Mouse (Mus musculus): ENCODE measurements at regions not wholly inside any gene's neighbourhood (a gene's known extent, or its start where the extent isn't known, plus 50 kb on each side); places are given as distances from the start of the nearest gene placed in this dataset.

GRCm38 (mm10) chr8:25441057-25441441 lies 616.9 kb upstream of the Adam5 start:
- H3K4me1 ChIP-seq, result peaks cover 44% of the 10 kb centered on the region
- TF ChIP-seq GATA1 (IDR thresholded peaks at IDR 0.05; ENCODE audit: borderline replicate concordance, low read length), result no peak
- no peak for TF ChIP-seq FLI1 (IDR thresholded peaks at IDR 0.05; ENCODE audit: low read length)
- H3K9me3 ChIP-seq, result no peaks in the 10 kb centered on the region
- peaks cover 27% of the 10 kb centered on the region for H3K27me3 ChIP-seq (replicated peaks)
- H3K4me3 ChIP-seq (replicated peaks), result no peak overlapping the region
- H3K36me3 ChIP-seq (replicated peaks; ENCODE audit: low read length), result no peaks in the 10 kb centered on the region

- H3K27me3 ChIP-seq (replicated peaks), result peaks cover 27% of the 10 kb centered on the region
- no peak for TF ChIP-seq GATA1 (IDR thresholded peaks at IDR 0.05; ENCODE audit: borderline replicate concordance, low read length)
- no peak for TF ChIP-seq FLI1 (IDR thresholded peaks at IDR 0.05; ENCODE audit: low read length)
- no peaks in the 10 kb centered on the region for H3K9me3 ChIP-seq
- peaks cover 40% of the 10 kb centered on the region for H3K4me1 ChIP-seq
- no peaks in the 10 kb centered on the region for H3K36me3 ChIP-seq (replicated peaks; ENCODE audit: low read length)
- peak overlapping the region; percentile 87 for H3K4me3 ChIP-seq (replicated peaks)
Observed at GRCm38 (mm10) chr8:25440391-25441056, 616.4 kb upstream of the Adam5 start.

- TF ChIP-seq GATA1 (IDR thresholded peaks at IDR 0.05; ENCODE audit: borderline replicate concordance, low read length), result no peak
- TF ChIP-seq FLI1 (IDR thresholded peaks at IDR 0.05; ENCODE audit: low read length), result no peak
- peaks cover 27% of the 10 kb centered on the region for H3K27me3 ChIP-seq (replicated peaks)
Observed at GRCm38 (mm10) chr8:25439971-25440370, 615.8 kb upstream of the Adam5 start.

GRCm38 (mm10) chr8:25438021-25438620 lies 614.0 kb upstream of the Adam5 start:
- Histone ChIP-seq H3K4me1 (peaks cover 27% of the 10 kb centered on the region), H3K9me3 (no peaks in the 10 kb centered on the region), H3K27me3 (replicated peaks) (peaks cover 34% of the 10 kb centered on the region), H3K4me3 (replicated peaks) (no peak overlapping the region), H3K36me3 (replicated peaks; ENCODE audit: low read length) (no peaks in the 10 kb centered on the region)
- no peak for TF ChIP-seq GATA1 (IDR thresholded peaks at IDR 0.05; ENCODE audit: borderline replicate concordance, low read length)
- no peak for TF ChIP-seq FLI1 (IDR thresholded peaks at IDR 0.05; ENCODE audit: low read length)

More at GRCm38 (mm10) chr8:25439971-25440370, 615.8 kb upstream of the Adam5 start:
- H3K9me3 ChIP-seq, result no peaks in the 10 kb centered on the region
- peaks cover 35% of the 10 kb centered on the region for H3K4me1 ChIP-seq
- H3K4me3 ChIP-seq (replicated peaks), result peak overlapping the region; percentile 87
- no peaks in the 10 kb centered on the region for H3K36me3 ChIP-seq (replicated peaks; ENCODE audit: low read length)

- Histone ChIP-seq H3K4me3 (replicated peaks) (no peak overlapping the region), H3K36me3 (replicated peaks; ENCODE audit: low read length) (no peaks in the 10 kb centered on the region), H3K9me3 (no peaks in the 10 kb centered on the region), H3K27me3 (replicated peaks) (peaks cover 34% of the 10 kb centered on the region), H3K4me1 (peaks cover 27% of the 10 kb centered on the region)
- TF ChIP-seq GATA1 (IDR thresholded peaks at IDR 0.05; ENCODE audit: borderline replicate concordance, low read length), result no peak
- TF ChIP-seq FLI1 (IDR thresholded peaks at IDR 0.05; ENCODE audit: low read length), result no peak
Observed at GRCm38 (mm10) chr8:25437178-25437577, 613.0 kb upstream of the Adam5 start.

GRCm38 (mm10) chr8:25430552-25430951 lies 606.4 kb upstream of the Adam5 start:
- Histone ChIP-seq H3K36me3 (replicated peaks; ENCODE audit: low read length) (no peaks in the 10 kb centered on the region), H3K9me3 (peaks cover 3% of the 10 kb centered on the region), H3K27me3 (replicated peaks) (peaks cover 12% of the 10 kb centered on the region), H3K4me3 (replicated peaks) (no peak overlapping the region), H3K4me1 (peaks cover 23% of the 10 kb centered on the region)
- TF ChIP-seq FLI1 (IDR thresholded peaks at IDR 0.05; ENCODE audit: low read length) (no peak), GATA1 (IDR thresholded peaks at IDR 0.05; ENCODE audit: borderline replicate concordance, low read length) (no peak)

GRCm38 (mm10) chr8:25429846-25430482 lies 605.8 kb upstream of the Adam5 start:
- Histone ChIP-seq H3K4me1 (peaks cover 23% of the 10 kb centered on the region), H3K9me3 (peaks cover 3% of the 10 kb centered on the region), H3K4me3 (replicated peaks) (no peak overlapping the region), H3K36me3 (replicated peaks; ENCODE audit: low read length) (no peaks in the 10 kb centered on the region), H3K27me3 (replicated peaks) (peaks cover 14% of the 10 kb centered on the region)
- TF ChIP-seq FLI1 (IDR thresholded peaks at IDR 0.05; ENCODE audit: low read length) (no peak), GATA1 (IDR thresholded peaks at IDR 0.05; ENCODE audit: borderline replicate concordance, low read length) (no peak)

- H3K27me3 ChIP-seq (replicated peaks), result peaks cover 19% of the 10 kb centered on the region
- H3K4me1 ChIP-seq, result peaks cover 23% of the 10 kb centered on the region
- TF ChIP-seq FLI1 (IDR thresholded peaks at IDR 0.05; ENCODE audit: low read length) (no peak), GATA1 (IDR thresholded peaks at IDR 0.05; ENCODE audit: borderline replicate concordance, low read length) (no peak)
- no peak overlapping the region for H3K4me3 ChIP-seq (replicated peaks)
- H3K36me3 ChIP-seq (replicated peaks; ENCODE audit: low read length), result no peaks in the 10 kb centered on the region
- H3K9me3 ChIP-seq, result peaks cover 3% of the 10 kb centered on the region
Observed at GRCm38 (mm10) chr8:25428761-25429160, 604.6 kb upstream of the Adam5 start.

GRCm38 (mm10) chr8:25426207-25426606 lies 602.0 kb upstream of the Adam5 start:
- Histone ChIP-seq H3K36me3 (replicated peaks; ENCODE audit: low read length) (no peaks in the 10 kb centered on the region), H3K27me3 (replicated peaks) (peaks cover 17% of the 10 kb centered on the region), H3K4me3 (replicated peaks) (no peak overlapping the region), H3K4me1 (peaks cover 25% of the 10 kb centered on the region), H3K9me3 (no peaks in the 10 kb centered on the region)
- no peak for TF ChIP-seq FLI1 (IDR thresholded peaks at IDR 0.05; ENCODE audit: low read length)
- no peak for TF ChIP-seq GATA1 (IDR thresholded peaks at IDR 0.05; ENCODE audit: borderline replicate concordance, low read length)

- Histone ChIP-seq H3K4me3 (replicated peaks) (no peak overlapping the region), H3K27me3 (replicated peaks) (peaks cover 17% of the 10 kb centered on the region), H3K4me1 (0 out of 2 replicates have a peak, but pooled peaks cover 4% of the 10 kb centered on the region), H3K9me3 (peaks cover 5% of the 10 kb centered on the region), H3K36me3 (replicated peaks; ENCODE audit: low read length) (no peaks in the 10 kb centered on the region)
- TF ChIP-seq GATA1 (IDR thresholded peaks at IDR 0.05; ENCODE audit: borderline replicate concordance, low read length) (no peak), FLI1 (IDR thresholded peaks at IDR 0.05; ENCODE audit: low read length) (no peak)
Observed at GRCm38 (mm10) chr8:25421478-25421877, 597.3 kb upstream of the Adam5 start.
